Mouse (Mus musculus): ENCODE measurements at regions not wholly inside any gene's neighbourhood (a gene's known extent, or its start where the extent isn't known, plus 50 kb on each side); places are given as distances from the start of the nearest gene placed in this dataset.

- DNase-seq (ENCODE audit: low spot score) = no peak
These were observed 151.1 kb downstream of the Sp3 start for GRCm38 (mm10) chr2:72829139-72829538.

- DNase-seq (ENCODE audit: low spot score) = no peak
These were observed 147.5 kb downstream of the Sp3 start for GRCm38 (mm10) chr2:72832770-72833169.

- no peak for DNase-seq (ENCODE audit: low spot score)
These were observed 142.0 kb downstream of the Sp3 start for GRCm38 (mm10) chr2:72838085-72838727.

GRCm38 (mm10) chr2:72839673-72840072 is 140.6 kb downstream of the Sp3 start:
- no peak for DNase-seq (ENCODE audit: low spot score)

GRCm38 (mm10) chr2:72841367-72841766 is 138.9 kb downstream of the Sp3 start:
- peak; percentile 14 for DNase-seq (ENCODE audit: low spot score)

GRCm38 (mm10) chr2:72843610-72844009 is 136.6 kb downstream of the Sp3 start:
- DNase-seq (ENCODE audit: low spot score) = no peak

- DNase-seq (ENCODE audit: low spot score) = no peak
These were observed 130.6 kb downstream of the Sp3 start for GRCm38 (mm10) chr2:72849441-72850192.

GRCm38 (mm10) chr2:72852509-72852908 is 127.7 kb downstream of the Sp3 start:
- no peak for DNase-seq (ENCODE audit: low spot score)

GRCm38 (mm10) chr2:72855276-72855970 is 124.8 kb downstream of the Sp3 start:
- no peak for DNase-seq (ENCODE audit: low spot score)

GRCm38 (mm10) chr2:72855971-72856755 is 124.1 kb downstream of the Sp3 start:
- DNase-seq (ENCODE audit: low spot score) = no peak

- DNase-seq (ENCODE audit: low spot score) = no peak
These were observed 122.9 kb downstream of the Sp3 start for GRCm38 (mm10) chr2:72857377-72857776.

- DNase-seq (ENCODE audit: low spot score) = no peak
These were observed 114.5 kb downstream of the Sp3 start for GRCm38 (mm10) chr2:72865462-72866365.

- DNase-seq (ENCODE audit: low spot score) = no peak
These were observed 113.9 kb downstream of the Sp3 start for GRCm38 (mm10) chr2:72866366-72866688.

GRCm38 (mm10) chr2:72868173-72868572 is 112.1 kb downstream of the Sp3 start:
- DNase-seq (ENCODE audit: low spot score) = no peak

GRCm38 (mm10) chr2:72871836-72872235 is 108.4 kb downstream of the Sp3 start:
- DNase-seq (ENCODE audit: low spot score) = peak; percentile 58

GRCm38 (mm10) chr2:72873948-72874347 is 106.3 kb downstream of the Sp3 start:
- no peak for DNase-seq (ENCODE audit: low spot score)

- no peak for DNase-seq (ENCODE audit: low spot score)
These were observed 105.7 kb downstream of the Sp3 start for GRCm38 (mm10) chr2:72874533-72874932.

- DNase-seq (ENCODE audit: low spot score) = no peak
These were observed 104.6 kb downstream of the Sp3 start for GRCm38 (mm10) chr2:72875677-72876076.

GRCm38 (mm10) chr2:72880016-72880415 is 100.2 kb downstream of the Sp3 start:
- DNase-seq (ENCODE audit: low spot score) = no peak

- DNase-seq (ENCODE audit: low spot score) = no peak
These were observed 98.7 kb downstream of the Sp3 start for GRCm38 (mm10) chr2:72881554-72881953.

- no peak for DNase-seq (ENCODE audit: low spot score)
These were observed 94.0 kb downstream of the Sp3 start for GRCm38 (mm10) chr2:72886250-72886649.
